Mouse (Mus musculus) small intestine, adult 2 months (tissue): ENCODE results near the gene Ftl1-ps1. TPM values are rescaled to one million over a fixed set of nuclear protein-coding genes. Genes with fewer than 3 reads are reported as not detected.
A peak's percentile ranks its signal among the peaks of the same experiment; 100 is the strongest.

Experiments
- H3K27ac ChIP-seq: fragments of 200-500 bp; 2 replicates; pipeline ENCODE4 v1.5.1; 2012; ENCODE audit warnings: low read depth, low read length, control low read depth, inconsistent platforms; ENCODE audit not compliant: insufficient read depth
- H3K27me3 ChIP-seq: fragments of 200-500 bp; 2 replicates; pipeline ENCODE4 v1.6.1; 2012; ENCODE audit warnings: mild to moderate bottlenecking, moderate library complexity, low read length, inconsistent platforms; ENCODE audit not compliant: control insufficient read depth, insufficient read depth
- H3K36me3 ChIP-seq: fragments of 200-500 bp; 2 replicates; pipeline ENCODE4 v1.6.1; 2012; ENCODE audit warnings: mild to moderate bottlenecking, low read length, control low read depth, inconsistent platforms; ENCODE audit not compliant: control insufficient read depth, insufficient read depth
- H3K4me1 ChIP-seq: fragments of 200-500 bp; 2 replicates; pipeline ENCODE4 v1.6.1; 2012; ENCODE audit warnings: low read length, inconsistent platforms, mixed read lengths; ENCODE audit not compliant: control insufficient read depth, insufficient read depth, insufficient read length
- H3K4me3 ChIP-seq: fragments of 200-500 bp; 2 replicates; pipeline ENCODE4 v1.5.1; 2012; ENCODE audit warnings: low read depth, mild to moderate bottlenecking, control low read depth, inconsistent platforms, low read length, moderate library complexity
- CTCF ChIP-seq: fragments of 200-500 bp; IDR thresholded peaks from 2 replicates; pipeline ENCODE4 v1.5.1; 2012; ENCODE audit warnings: low read depth, mild to moderate bottlenecking, control low read depth, inconsistent platforms, low read length, moderate library complexity, mixed read lengths; ENCODE audit not compliant: insufficient replicate concordance, insufficient read length; ENCODE audit errors: extremely low read depth
- POLR2A ChIP-seq: fragments of 200-500 bp; IDR thresholded peaks from 2 replicates; pipeline ENCODE4 v1.6.1; 2012; ENCODE audit warnings: low read depth, mild to moderate bottlenecking, control low read depth, inconsistent platforms, low read length, moderate library complexity
- WGBS: fragments of 180-500 bp; shearing (Covaris S2); methylation state at CpG from one replicate; pipeline ENCODE4 v1.1.7; 2018; 5-methylcytosine and 5-hydroxymethylcytosine counted together
- polyA plus RNA-seq: library from polyadenylated mRNA; depleted of rRNA; stranded (reverse); fragments of >200 nt; gene quantifications from 2 replicates; pipeline ENCODE4 v1.2.3, GENCODE M21; 2012; rRNA removed

Ftl1-ps1 gene
- polyA plus RNA-seq, 1 experiment = 13.9 TPM

GRCm38 (mm10) chr13:74382289-74382688 lies 17.2 kb upstream of the Ftl1-ps1 start:
- Histone ChIP-seq H3K27ac (no peak overlapping the region), H3K4me1 (no peaks in the 10 kb centered on the region), H3K4me3 (no peak overlapping the region), H3K27me3 (no peaks in the 10 kb centered on the region), H3K36me3 (no peaks in the 10 kb centered on the region)
- WGBS = 63% methylated on average over 3 of the region's 3 CpGs
- no peak for TF ChIP-seq CTCF

GRCm38 (mm10) chr13:74389730-74390129 lies 9.8 kb upstream of the Ftl1-ps1 start:
- no peak overlapping the region for H3K4me3 ChIP-seq

GRCm38 (mm10) chr13:74390371-74390990 lies 9.0 kb upstream of the Ftl1-ps1 start, which contains the start of gene Zfp72:
Gene Zfp72, minus strand, starts transcription at chr13:74390836.
- Histone ChIP-seq H3K36me3 (no peaks in the 10 kb centered on the region), H3K4me1 (no peaks in the 10 kb centered on the region), H3K27ac (no peak within 1 kb of the TSS), H3K4me3 (peak within 1 kb of the TSS; percentile 66), H3K27me3 (no peaks in the 10 kb centered on the region)
- TF ChIP-seq CTCF (no peak), POLR2A (no peak)
- 2% methylated on average over 14 of the region's 14 CpGs for WGBS

More at GRCm38 (mm10) chr13:74389730-74390129, 9.8 kb upstream of the Ftl1-ps1 start:
- 57% methylated on average over 6 of the region's 6 CpGs for WGBS
- TF ChIP-seq POLR2A (no peak), CTCF (no peak)
- H3K27me3 ChIP-seq = no peaks in the 10 kb centered on the region
- H3K36me3 ChIP-seq = no peaks in the 10 kb centered on the region
- no peaks in the 10 kb centered on the region for H3K4me1 ChIP-seq
- H3K27ac ChIP-seq = no peak overlapping the region

- Histone ChIP-seq H3K27me3 (no peaks in the 10 kb centered on the region), H3K4me3 (no peak overlapping the region), H3K4me1 (no peaks in the 10 kb centered on the region), H3K27ac (no peak overlapping the region), H3K36me3 (no peaks in the 10 kb centered on the region)
- WGBS = 66% methylated on average over 2 of the region's 2 CpGs
- TF ChIP-seq POLR2A (no peak), CTCF (no peak)
Observed at GRCm38 (mm10) chr13:74391156-74391555, 8.3 kb upstream of the Ftl1-ps1 start.

GRCm38 (mm10) chr13:74439895-74440294 lies 40.4 kb downstream of the Ftl1-ps1 start:
- H3K4me3 ChIP-seq = no peak overlapping the region
- WGBS = 35% methylated on average over 19 of the region's 19 CpGs
- TF ChIP-seq CTCF = no peak
- TF ChIP-seq POLR2A = no peak
- no peak overlapping the region for H3K27ac ChIP-seq
- no peaks in the 10 kb centered on the region for H3K36me3 ChIP-seq
- no peaks in the 10 kb centered on the region for H3K27me3 ChIP-seq
- H3K4me1 ChIP-seq = no peaks in the 10 kb centered on the region

Other genes with a start within 250 kb of the Ftl1-ps1 start
- 18.2 and 45.1 TPM in 2 replicates for gene Exoc3, start 191.0 kb upstream of the Ftl1-ps1 start, polyA plus RNA-seq
- 1.3 and 1.6 TPM in 2 replicates for gene Ahrr, start 107.4 kb upstream of the Ftl1-ps1 start, polyA plus RNA-seq
- gene Pdcd6, start 82.1 kb upstream of the Ftl1-ps1 start, polyA plus RNA-seq = 128 and 248 TPM in 2 replicates
- gene Sdha, start 49.4 kb upstream of the Ftl1-ps1 start, polyA plus RNA-seq = 65.1 and 96.7 TPM in 2 replicates
- gene Ccdc127, start 49.4 kb upstream of the Ftl1-ps1 start, polyA plus RNA-seq = 0.36 and 0.74 TPM in 2 replicates
- gene Lrrc14b, start 35.7 kb upstream of the Ftl1-ps1 start, polyA plus RNA-seq = 0.34 and 0.38 TPM in 2 replicates
- 0.03 TPM in 1 of 2 replicates, not detected in the other for gene Zfp72, start 8.9 kb upstream of the Ftl1-ps1 start, polyA plus RNA-seq
- gene Zfp825, start 94.3 kb downstream of the Ftl1-ps1 start, polyA plus RNA-seq = 0.10 and 0.18 TPM in 2 replicates
- gene Erap1, start 239.9 kb downstream of the Ftl1-ps1 start, polyA plus RNA-seq = 7.6 and 16.2 TPM in 2 replicates